Mouse (Mus musculus) heart, postnatal 0 days (tissue): ENCODE results near the gene Dgkz.

ENCODE experiments used
- CTCF ChIP-seq: IDR thresholded peaks from 2 replicates; pipeline ENCODE4 v1.5.1; 2016; ENCODE audit warnings: antibody characterized with exemption, control low read depth, low read depth
- EP300 ChIP-seq: IDR thresholded peaks from 2 replicates; pipeline ENCODE4 v1.6.1; 2016; ENCODE audit warnings: antibody characterized with exemption, low read depth

DNA sequence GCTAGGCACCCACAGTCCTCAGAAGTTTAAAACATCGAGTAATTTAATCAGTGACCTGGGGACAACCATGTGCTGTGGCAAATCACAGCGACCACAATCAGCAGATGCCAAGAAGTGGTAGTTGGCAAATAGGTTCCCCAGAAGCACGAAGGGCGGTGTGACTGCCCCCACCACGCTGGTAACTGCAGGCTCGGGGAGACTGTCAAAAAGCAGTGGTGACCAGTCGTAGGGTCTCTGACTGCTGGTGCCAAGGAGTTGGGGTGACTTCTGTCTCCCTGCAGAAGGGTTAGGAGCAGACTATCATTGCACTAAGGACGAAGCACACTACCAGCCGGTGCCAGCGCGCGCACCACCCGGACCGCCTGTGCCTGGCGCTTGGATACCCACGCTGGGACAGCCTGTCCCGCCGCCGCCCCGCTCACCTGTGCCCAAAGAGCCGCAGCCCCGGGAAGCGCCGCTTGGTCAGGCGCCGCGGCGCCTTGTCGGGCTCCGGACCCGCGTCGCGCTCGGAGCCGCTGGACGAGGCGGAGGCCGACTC is 12.7 kb downstream of the Dgkz start:
- TF ChIP-seq CTCF: no peak
- no peak for TF ChIP-seq EP300
